Mouse (Mus musculus): ENCODE measurements around the gene Wdr70.

- TF ChIP-seq CTCF (IDR thresholded peaks at IDR 0.05; ENCODE audit: low read depth) (no peak), EP300 (IDR thresholded peaks at IDR 0.05; ENCODE audit: low read depth) (no peak)
Observed at GRCm38 (mm10) chr15:8108360-8108965, 9.5 kb upstream of the Wdr70 start.

Measured in liver, embryonic 14.5 days (tissue).